Mouse (Mus musculus) neural tube, embryonic 15.5 days (tissue): ENCODE measurements around the gene Jak3. TPM values are rescaled to one million over a fixed set of nuclear protein-coding genes. Genes with fewer than 3 reads are reported as not detected.

ENCODE experiments used
- ATAC-seq: fragments of 200-750 bp; cut with Nextera tagmentation; 2 replicates; pipeline ENCODE4 v1.8.0; 2017; ENCODE audit warnings: mild to moderate bottlenecking, moderate TSS enrichment, moderate library complexity; ENCODE audit not compliant: low FRiP score
- H3K27ac ChIP-seq: fragments of 300-500 bp; sonication (generic); replicated peaks from 2 replicates; pipeline ENCODE4 v1.5.1; 2015; ENCODE audit warnings: mild to moderate bottlenecking, inconsistent platforms
- H3K27me3 ChIP-seq: fragments of 300-500 bp; sonication (generic); replicated peaks from 2 replicates; pipeline ENCODE4 v1.6.1; 2015; ENCODE audit warnings: inconsistent platforms
- H3K36me3 ChIP-seq: fragments of 300-500 bp; sonication (generic); 2 replicates; pipeline ENCODE4 v1.6.1; 2015; ENCODE audit warnings: inconsistent platforms
- H3K4me1 ChIP-seq: fragments of 300-500 bp; sonication (generic); 2 replicates; pipeline ENCODE4 v1.6.1; 2015; ENCODE audit warnings: inconsistent platforms
- H3K4me2 ChIP-seq: fragments of 300-500 bp; sonication (generic); 2 replicates; pipeline ENCODE4 v1.6.1; 2015; ENCODE audit warnings: inconsistent platforms, mild to moderate bottlenecking, moderate library complexity
- H3K4me3 ChIP-seq: fragments of 300-500 bp; sonication (generic); replicated peaks from 2 replicates; pipeline ENCODE4 v1.5.1; 2015; ENCODE audit warnings: mild to moderate bottlenecking, inconsistent platforms
- H3K9ac ChIP-seq: fragments of 300-500 bp; sonication (generic); replicated peaks from 2 replicates; pipeline ENCODE4 v1.6.1; 2015; ENCODE audit warnings: mild to moderate bottlenecking, inconsistent platforms
- H3K9me3 ChIP-seq: fragments of 300-500 bp; sonication (generic); replicated peaks from 2 replicates; pipeline ENCODE4 v1.6.1; 2016; ENCODE audit warnings: inconsistent platforms
- WGBS: fragments of 180-500 bp; shearing (Covaris S2); methylation state at CpG from one replicate; pipeline ENCODE4 v1.1.7; 2015; ENCODE audit warnings: mixed read lengths; 5-methylcytosine and 5-hydroxymethylcytosine counted together
- polyA plus RNA-seq: library from polyadenylated mRNA; unstranded; fragments of >200 nt; fragmentation: Nextera tagmentation; extraction: Ambion mirVana; gene quantifications from 2 replicates; pipeline ENCODE4 v1.2.1, GENCODE M21; 2015

Jak3 gene
- polyA plus RNA-seq, 1 experiment from 2014 or later = 7.4 TPM

- no peak for ATAC-seq
- Histone ChIP-seq H3K4me1 (peaks cover 31% of the 10 kb centered on the region), H3K9me3 (no peaks in the 10 kb centered on the region), H3K36me3 (no peaks in the 10 kb centered on the region), H3K4me2 (peak overlapping the region; percentile 62), H3K27me3 (peaks cover 84% of the 10 kb centered on the region), H3K4me3 (peak overlapping the region; percentile 35), H3K27ac (no peak overlapping the region), H3K9ac (peak overlapping the region; percentile 43; the same call in 1 of the 2 replicates)
- 15% methylated on average over 16 of the region's 16 CpGs for WGBS
Measured at GRCm38 (mm10) chr8:71679116-71679515, 3.0 kb downstream of the Jak3 start.

GRCm38 (mm10) chr8:71679550-71680168 is 3.6 kb downstream of the Jak3 start:
- H3K27ac ChIP-seq = no peak overlapping the region
- WGBS = 5% methylated on average over 45 of the region's 46 CpGs
- ATAC-seq = no peak
- peak overlapping the region; percentile 35 for H3K4me3 ChIP-seq
- H3K4me2 ChIP-seq = peak overlapping the region; percentile 62
- peaks cover 89% of the 10 kb centered on the region for H3K27me3 ChIP-seq
- H3K4me1 ChIP-seq = peaks cover 31% of the 10 kb centered on the region
- H3K9me3 ChIP-seq = no peaks in the 10 kb centered on the region
- H3K36me3 ChIP-seq = no peaks in the 10 kb centered on the region
- peak overlapping the region; percentile 43; the same call in 1 of the 2 replicates for H3K9ac ChIP-seq

- no peak for ATAC-seq
- H3K27ac ChIP-seq = no peak overlapping the region
- H3K4me3 ChIP-seq = 0 out of 2 replicates have a peak overlapping the region, but pooled peaks have one; percentile 3
- H3K36me3 ChIP-seq = no peaks in the 10 kb centered on the region
- no peak overlapping the region for H3K9ac ChIP-seq
- peaks cover 35% of the 10 kb centered on the region for H3K4me1 ChIP-seq
- WGBS = 14% methylated on average over 21 of the region's 21 CpGs
- H3K27me3 ChIP-seq = peaks cover 95% of the 10 kb centered on the region
- H3K4me2 ChIP-seq = peak overlapping the region; percentile 7; the same call in 1 of the 2 replicates
- no peaks in the 10 kb centered on the region for H3K9me3 ChIP-seq
Measured at GRCm38 (mm10) chr8:71680471-71680870, 4.4 kb downstream of the Jak3 start.

- no peak overlapping the region for H3K9ac ChIP-seq
- ATAC-seq = no peak
- peaks cover 37% of the 10 kb centered on the region for H3K4me1 ChIP-seq
- no peaks in the 10 kb centered on the region for H3K9me3 ChIP-seq
- 8% methylated on average over 18 of the region's 18 CpGs for WGBS
- H3K27ac ChIP-seq = no peak overlapping the region
- no peak overlapping the region for H3K4me2 ChIP-seq
- H3K27me3 ChIP-seq = peaks cover 98% of the 10 kb centered on the region
- no peaks in the 10 kb centered on the region for H3K36me3 ChIP-seq
- H3K4me3 ChIP-seq = no peak overlapping the region
Measured at GRCm38 (mm10) chr8:71681369-71681915, 5.3 kb downstream of the Jak3 start.

- no peak overlapping the region for H3K27ac ChIP-seq
- no peaks in the 10 kb centered on the region for H3K36me3 ChIP-seq
- no peak for ATAC-seq
- no peaks in the 10 kb centered on the region for H3K9me3 ChIP-seq
- peaks cover 40% of the 10 kb centered on the region for H3K4me1 ChIP-seq
- H3K4me2 ChIP-seq = no peak overlapping the region
- no peak overlapping the region for H3K9ac ChIP-seq
- peaks cover 100% of the 10 kb centered on the region for H3K27me3 ChIP-seq
- no peak overlapping the region for H3K4me3 ChIP-seq
- WGBS = 55% methylated on average over 12 of the region's 12 CpGs
Measured at GRCm38 (mm10) chr8:71682832-71683231, 6.7 kb downstream of the Jak3 start.

GRCm38 (mm10) chr8:71684701-71685100 is 8.6 kb downstream of the Jak3 start:
- H3K4me2 ChIP-seq = no peak overlapping the region
- H3K9me3 ChIP-seq = no peaks in the 10 kb centered on the region
- H3K27me3 ChIP-seq = peaks cover 100% of the 10 kb centered on the region
- no peak for ATAC-seq
- no peak overlapping the region for H3K27ac ChIP-seq
- no peak overlapping the region for H3K4me3 ChIP-seq
- 16% methylated on average over 10 of the region's 10 CpGs for WGBS
- H3K36me3 ChIP-seq = no peaks in the 10 kb centered on the region
- H3K4me1 ChIP-seq = peaks cover 40% of the 10 kb centered on the region
- H3K9ac ChIP-seq = no peak overlapping the region

GRCm38 (mm10) chr8:71685573-71685972 is 9.5 kb downstream of the Jak3 start:
- 4% methylated on average over 29 of the region's 29 CpGs for WGBS
- Histone ChIP-seq H3K27me3 (peaks cover 100% of the 10 kb centered on the region), H3K4me3 (peak overlapping the region; percentile 46), H3K4me2 (peak overlapping the region; percentile 70), H3K9me3 (no peaks in the 10 kb centered on the region), H3K36me3 (no peaks in the 10 kb centered on the region), H3K4me1 (peaks cover 34% of the 10 kb centered on the region), H3K27ac (no peak overlapping the region), H3K9ac (peak overlapping the region; percentile 31)
- peak; percentile 60 for ATAC-seq

GRCm38 (mm10) chr8:71686143-71686734 is 10.1 kb downstream of the Jak3 start:
- peak overlapping the region; percentile 70 for H3K4me2 ChIP-seq
- peaks cover 30% of the 10 kb centered on the region for H3K4me1 ChIP-seq
- H3K9ac ChIP-seq = peak overlapping the region; percentile 31
- ATAC-seq = peak; percentile 63
- WGBS = 3% methylated on average over 23 of the region's 23 CpGs
- H3K36me3 ChIP-seq = no peaks in the 10 kb centered on the region
- H3K27ac ChIP-seq = no peak overlapping the region
- peaks cover 100% of the 10 kb centered on the region for H3K27me3 ChIP-seq
- no peaks in the 10 kb centered on the region for H3K9me3 ChIP-seq
- H3K4me3 ChIP-seq = peak overlapping the region; percentile 46

- Histone ChIP-seq H3K27me3 (peaks cover 100% of the 10 kb centered on the region), H3K4me1 (peaks cover 27% of the 10 kb centered on the region), H3K9ac (no peak overlapping the region), H3K9me3 (no peaks in the 10 kb centered on the region), H3K27ac (no peak overlapping the region), H3K4me2 (no peak overlapping the region), H3K36me3 (no peaks in the 10 kb centered on the region), H3K4me3 (no peak overlapping the region)
- WGBS = 5% methylated on average over 8 of the region's 8 CpGs
- no peak for ATAC-seq
Measured at GRCm38 (mm10) chr8:71687616-71688015, 11.5 kb downstream of the Jak3 start.

GRCm38 (mm10) chr8:71689028-71689427 is 12.9 kb downstream of the Jak3 start, which contains the start of gene Insl3:
TSS of gene Insl3 (plus strand) at chr8:71689214.
- H3K9ac ChIP-seq = no peak within 1 kb of the TSS
- H3K4me2 ChIP-seq = peak within 1 kb of the TSS; percentile 29
- H3K27me3 ChIP-seq = peaks cover 100% of the 10 kb centered on the region
- H3K4me3 ChIP-seq = peak within 1 kb of the TSS; percentile 19
- no peak within 1 kb of the TSS for H3K27ac ChIP-seq
- ATAC-seq = no peak
- H3K36me3 ChIP-seq = no peaks in the 10 kb centered on the region
- WGBS = 2% methylated on average over 33 of the region's 33 CpGs
- H3K4me1 ChIP-seq = peaks cover 39% of the 10 kb centered on the region
- H3K9me3 ChIP-seq = no peaks in the 10 kb centered on the region

- no peak overlapping the region for H3K27ac ChIP-seq
- H3K4me3 ChIP-seq = 0 out of 2 replicates have a peak overlapping the region, but pooled peaks have one; percentile 29
- H3K36me3 ChIP-seq = no peaks in the 10 kb centered on the region
- H3K4me2 ChIP-seq = peak overlapping the region; percentile 30
- ATAC-seq = 0 out of 2 replicates have a peak, but pooled peaks have one; percentile 5
- WGBS = 3% methylated on average over 30 of the region's 30 CpGs
- no peak overlapping the region for H3K9ac ChIP-seq
- peaks cover 20% of the 10 kb centered on the region for H3K4me1 ChIP-seq
- H3K27me3 ChIP-seq = peaks cover 93% of the 10 kb centered on the region
- H3K9me3 ChIP-seq = no peaks in the 10 kb centered on the region
Measured at GRCm38 (mm10) chr8:71692509-71692908, 16.4 kb downstream of the Jak3 start.
